Mouse (Mus musculus) gastrocnemius, postnatal 14 days (tissue): ENCODE data around the gene Ngf. TPM values are rescaled to one million over a fixed set of nuclear protein-coding genes. Genes with fewer than 3 reads are reported as not detected.

Source experiments
- DNase-seq: peaks from one replicate; pipeline ENCODE4 v3.0.0; 2021; ENCODE audit warnings: mixed read lengths
- intact Hi-C: fragments of 180-260 bp; cut with DNase I; formaldehyde crosslinking; loops from one replicate; pipeline ENCODE4 v1.15.1; 2025; ENCODE audit warnings: low total_unique reads
- total RNA-seq, 2 experiments: library from RNA; stranded (reverse); gene quantifications; 2 replicates each; pipeline ENCODE4 v1.2.3; 2021

The Ngf gene
- total RNA-seq, 2 experiments from 2014 or later = 0.75 to 0.96 TPM

GRCm38 (mm10) chr3:102501186-102501585, 31.5 kb downstream of the Ngf start:
- intact Hi-C loops = no loop called here

GRCm38 (mm10) chr3:102505129-102505528, 35.4 kb downstream of the Ngf start:
- intact Hi-C loops = no loop called here

More at GRCm38 (mm10) chr3:102501186-102501585, 31.5 kb downstream of the Ngf start:
- no peak for DNase-seq

GRCm38 (mm10) chr3:102506061-102506460, 36.3 kb downstream of the Ngf start:
- DNase-seq = no peak
- intact Hi-C loops = no loop called here

More at GRCm38 (mm10) chr3:102505129-102505528, 35.4 kb downstream of the Ngf start:
- no peak for DNase-seq

GRCm38 (mm10) chr3:102507666-102508260, 38.0 kb downstream of the Ngf start:
- intact Hi-C loops = no loop called here
- no peak for DNase-seq

GRCm38 (mm10) chr3:102508455-102508854, 38.7 kb downstream of the Ngf start:
- intact Hi-C loops = no loop called here
- DNase-seq = no peak

GRCm38 (mm10) chr3:102509601-102510000, 39.9 kb downstream of the Ngf start:
- DNase-seq = no peak
- intact Hi-C loops = no loop called here

GRCm38 (mm10) chr3:102516937-102517336, 47.2 kb downstream of the Ngf start:
- intact Hi-C loops = no loop called here

GRCm38 (mm10) chr3:102521061-102521460, 51.3 kb downstream of the Ngf start:
- intact Hi-C loops = no loop called here
- no peak for DNase-seq

More at GRCm38 (mm10) chr3:102516937-102517336, 47.2 kb downstream of the Ngf start:
- DNase-seq = no peak

- DNase-seq = no peak
- intact Hi-C loops = no loop called here
Measured at GRCm38 (mm10) chr3:102523711-102524110, 54.0 kb downstream of the Ngf start.

GRCm38 (mm10) chr3:102524951-102525350, 55.2 kb downstream of the Ngf start:
- DNase-seq = no peak
- intact Hi-C loops = no loop called here

GRCm38 (mm10) chr3:102525856-102526255, 56.1 kb downstream of the Ngf start:
- intact Hi-C loops = no loop called here
- no peak for DNase-seq

- DNase-seq = peak; percentile 77
- intact Hi-C loops = no loop called here
Measured at GRCm38 (mm10) chr3:102526481-102526880, 56.8 kb downstream of the Ngf start.

GRCm38 (mm10) chr3:102534744-102535143, 65.0 kb downstream of the Ngf start:
- intact Hi-C loops = no loop called here
- DNase-seq = no peak

GRCm38 (mm10) chr3:102543646-102544045, 73.9 kb downstream of the Ngf start:
- intact Hi-C loops = no loop called here
- no peak for DNase-seq

GRCm38 (mm10) chr3:102547536-102547935, 77.8 kb downstream of the Ngf start:
- intact Hi-C loops = no loop called here

GRCm38 (mm10) chr3:102553935-102554670, 84.4 kb downstream of the Ngf start:
- no peak for DNase-seq
- intact Hi-C loops = no loop called here

More at GRCm38 (mm10) chr3:102547536-102547935, 77.8 kb downstream of the Ngf start:
- DNase-seq = no peak

- DNase-seq = peak; percentile 4
- intact Hi-C loops = no loop called here
Measured at GRCm38 (mm10) chr3:102556108-102556507, 86.4 kb downstream of the Ngf start.

- intact Hi-C loops = no loop called here
- DNase-seq = no peak
Measured at GRCm38 (mm10) chr3:102556645-102557044, 86.9 kb downstream of the Ngf start.
